Mouse (Mus musculus) heart, postnatal 4 days (tissue): ENCODE data around the gene Knstrn. TPM values are rescaled to one million over a fixed set of nuclear protein-coding genes. Genes with fewer than 3 reads are reported as not detected.

Experiments used
- DNase-seq: peaks from one replicate; pipeline ENCODE4 v3.0.0; 2021
- total RNA-seq, 2 experiments: library from RNA; stranded (reverse); gene quantifications; 2 replicates each; pipeline ENCODE4 v1.2.3; 2021

Knstrn gene
- total RNA-seq, 2 experiments from 2014 or later, result 53.5 to 65.0 TPM

DNA sequence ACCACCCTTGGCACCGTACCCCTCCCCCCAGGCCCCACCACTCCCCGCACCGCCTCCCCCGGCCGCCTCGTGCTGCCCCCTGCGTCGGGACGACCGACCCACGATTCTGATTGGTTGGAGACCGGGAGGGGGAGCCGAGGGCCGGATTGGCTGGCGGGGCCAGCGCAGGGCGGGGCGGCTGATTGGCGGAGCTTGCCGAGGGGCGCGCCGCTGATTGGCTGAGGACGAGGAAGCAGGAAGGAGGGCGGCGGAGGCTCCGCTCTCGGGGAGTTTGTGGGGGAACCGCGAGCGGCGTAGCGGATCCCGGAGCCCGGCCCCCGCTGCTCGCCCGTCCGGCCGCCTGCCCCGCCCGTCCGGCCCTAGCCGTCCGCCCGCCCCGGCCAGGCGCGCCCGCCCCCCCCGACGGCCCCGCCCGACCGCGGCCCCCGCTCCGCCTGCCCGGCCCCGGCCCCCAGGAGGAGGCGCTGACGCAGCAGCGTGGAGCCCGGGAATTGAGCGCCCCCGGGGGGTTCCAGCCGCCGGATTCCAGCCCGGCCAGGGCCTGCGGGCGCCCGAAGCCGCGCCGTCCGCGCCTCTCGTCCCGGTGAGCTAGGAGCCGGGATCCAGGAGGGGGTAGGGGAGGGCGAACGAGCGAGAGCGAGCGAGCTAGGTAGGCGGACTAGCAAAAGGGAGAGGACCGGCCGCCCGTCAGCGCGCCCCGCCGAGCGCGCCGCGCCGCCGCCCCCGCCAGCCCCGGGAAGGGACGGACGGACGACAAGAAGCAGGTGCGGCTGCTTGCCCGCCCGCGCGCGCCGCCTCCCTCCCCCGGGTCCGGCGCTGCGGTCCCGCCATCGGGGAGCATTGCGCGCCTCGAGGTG, 87.6 kb downstream of the Knstrn start:
- DNase-seq, result peak; percentile 98

DNA sequence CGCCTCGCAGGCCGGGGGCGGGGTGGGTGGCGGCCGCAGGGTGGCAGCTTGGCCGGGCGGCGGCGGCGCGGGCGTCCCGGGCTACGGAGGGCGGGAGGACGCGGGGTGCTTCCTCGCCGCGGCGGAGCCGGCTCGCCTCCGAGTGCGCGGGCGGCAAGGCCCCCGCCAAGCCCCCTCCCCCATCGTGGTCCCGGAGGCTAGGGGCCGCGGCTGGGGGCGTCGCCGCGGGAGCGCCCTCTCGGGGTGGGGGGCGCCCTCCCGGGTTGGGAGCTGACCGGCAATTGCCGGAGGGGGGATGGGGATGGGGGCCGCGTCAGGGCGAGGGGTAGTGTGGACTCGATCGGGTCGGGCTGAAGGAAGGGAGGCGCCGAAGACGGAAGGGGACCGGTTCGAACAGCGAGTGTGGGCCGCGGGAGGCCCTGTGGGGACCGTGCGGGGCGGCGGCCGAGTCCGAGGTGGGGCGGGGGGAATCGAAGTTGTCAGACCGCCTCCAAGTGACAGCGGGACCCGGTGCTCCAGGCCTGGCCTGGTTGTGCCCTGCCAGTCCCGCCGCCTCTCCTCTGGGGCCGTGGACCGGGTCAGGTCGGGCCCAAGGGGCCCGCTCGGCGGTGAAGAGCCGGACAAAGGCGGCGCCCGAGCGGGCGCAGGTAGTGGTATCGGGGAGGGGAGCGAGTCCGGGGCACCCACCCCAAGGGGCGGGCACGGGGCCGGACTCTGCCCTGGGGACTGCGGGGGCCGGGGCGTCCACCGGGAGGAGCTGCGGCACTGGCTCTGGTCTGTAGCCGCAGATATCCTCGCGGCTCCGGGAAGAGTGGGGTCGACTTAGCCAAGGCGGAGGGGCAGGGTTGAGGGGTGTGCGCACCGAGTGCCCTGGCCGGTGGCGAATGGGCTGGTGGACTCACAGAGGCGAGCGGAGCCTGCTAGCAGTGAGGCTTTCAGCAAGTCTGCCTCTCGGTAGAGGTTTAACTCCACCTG, 88.5 kb downstream of the Knstrn start:
- DNase-seq, result peak; percentile 70

DNA sequence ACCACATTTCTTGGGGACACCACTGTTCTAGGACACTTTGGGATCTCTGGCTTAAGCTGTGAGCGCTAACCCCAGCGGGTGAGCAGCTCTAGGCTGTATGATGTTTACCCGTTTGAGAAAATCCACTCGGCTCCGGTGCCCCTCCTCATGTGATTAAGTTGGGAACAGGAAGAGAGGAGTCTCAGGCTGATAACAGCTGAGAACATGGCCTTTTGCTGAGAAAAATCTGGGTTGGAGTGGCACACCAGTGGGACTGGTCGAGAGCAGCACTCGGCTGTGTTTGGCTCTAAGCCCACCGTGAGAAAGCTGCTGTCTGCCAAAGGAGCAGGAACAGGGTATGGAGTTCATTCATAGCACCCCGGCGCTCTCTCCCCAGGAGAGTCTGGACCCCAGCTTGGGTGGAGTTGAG, 89.5 kb downstream of the Knstrn start:
- peak; percentile 51 for DNase-seq

Other genes with a start within 250 kb of the Knstrn start
- 10 to 100 TPM; 39.5 to 50.3 TPM for gene Bub1b, start 215.8 kb upstream of the Knstrn start, total RNA-seq
- 10 to 100 TPM; 14.0 to 14.2 TPM for gene Pak6, start 150.7 kb upstream of the Knstrn start, total RNA-seq
- gene Ankrd63, start 110.0 kb upstream of the Knstrn start, total RNA-seq, result 1 to 10 TPM; 1.3 to 1.4 TPM
- gene Plcb2, start 85.6 kb upstream of the Knstrn start, total RNA-seq, result 1 to 10 TPM; 1.3 to 1.7 TPM
- 10 to 100 TPM; 33.9 to 34.9 TPM for gene Inafm2, start 68.2 kb upstream of the Knstrn start, total RNA-seq
- 1 to 10 TPM; 6.6 to 7.4 TPM for gene Ccdc9b, start 51.3 kb upstream of the Knstrn start, total RNA-seq
- not detected for gene Phgr1, start 41.2 kb upstream of the Knstrn start, total RNA-seq
- under 1 TPM; 0.07 to 0.10 TPM for gene Disp2, start 34.3 kb upstream of the Knstrn start, total RNA-seq
- gene Ivd, start 48.0 kb downstream of the Knstrn start, total RNA-seq, result 10 to 100 TPM; 92.0 to 92.6 TPM
- 10 to 100 TPM in 1 of 2 experiments, 1 to 10 TPM in 1; 9.6 to 10.3 TPM for gene Bahd1, start 86.4 kb downstream of the Knstrn start, total RNA-seq
- gene Chst14, start 112.5 kb downstream of the Knstrn start, total RNA-seq, result 10 to 100 TPM; 15.0 to 15.4 TPM
- 10 to 100 TPM; 11.6 to 14.6 TPM for gene Ccdc32, start 215.4 kb downstream of the Knstrn start, total RNA-seq
- 1 to 10 TPM; 6.0 to 7.0 TPM for gene Rpusd2, start 220.8 kb downstream of the Knstrn start, total RNA-seq
- gene Knl1, start 233.1 kb downstream of the Knstrn start, total RNA-seq, result 10 to 100 TPM; 21.2 to 21.3 TPM